Mouse (Mus musculus): Measurements from ENCODE around the gene Ccdc134.

Ccdc134 gene

GRCm38 (mm10) chr15:82148510-82148911, 20.8 kb downstream of the Ccdc134 start:
- in situ Hi-C loops (cut with MboI), result no loop called here

- in situ Hi-C loops (cut with MboI), result no loop called here
Observed at GRCm38 (mm10) chr15:82150042-82150441, 22.3 kb downstream of the Ccdc134 start.

- in situ Hi-C loops (cut with MboI), result no loop called here
Observed at GRCm38 (mm10) chr15:82151176-82151575, 23.5 kb downstream of the Ccdc134 start.

- in situ Hi-C loops (cut with MboI), result no loop called here
Observed at GRCm38 (mm10) chr15:82152022-82152421, 24.3 kb downstream of the Ccdc134 start.

GRCm38 (mm10) chr15:82152435-82152834, 24.7 kb downstream of the Ccdc134 start:
- in situ Hi-C loops (cut with MboI), result no loop called here

GRCm38 (mm10) chr15:82156298-82156697, 28.6 kb downstream of the Ccdc134 start:
- in situ Hi-C loops (cut with MboI), result no loop called here

GRCm38 (mm10) chr15:82156902-82157301, 29.2 kb downstream of the Ccdc134 start:
- in situ Hi-C loops (cut with MboI), result no loop called here

- in situ Hi-C loops (cut with MboI), result no loop called here
Observed at GRCm38 (mm10) chr15:82158243-82159035, 30.7 kb downstream of the Ccdc134 start.

GRCm38 (mm10) chr15:82159471-82159870, 31.7 kb downstream of the Ccdc134 start:
- in situ Hi-C loops (cut with MboI), result no loop called here

- in situ Hi-C loops (cut with MboI), result no loop called here
Observed at GRCm38 (mm10) chr15:82160731-82161640, 33.3 kb downstream of the Ccdc134 start.

GRCm38 (mm10) chr15:82161965-82162600, 34.4 kb downstream of the Ccdc134 start:
- in situ Hi-C loops (cut with MboI), result no loop called here

- in situ Hi-C loops (cut with MboI), result no loop called here
Observed at GRCm38 (mm10) chr15:82163356-82164060, 35.8 kb downstream of the Ccdc134 start.

- in situ Hi-C loops (cut with MboI), result no loop called here
Observed at GRCm38 (mm10) chr15:82164061-82164399, 36.3 kb downstream of the Ccdc134 start.

GRCm38 (mm10) chr15:82164496-82164895, 36.8 kb downstream of the Ccdc134 start:
- in situ Hi-C loops (cut with MboI), result no loop called here

GRCm38 (mm10) chr15:82165332-82166239, 37.9 kb downstream of the Ccdc134 start:
- in situ Hi-C loops (cut with MboI), result no loop called here

GRCm38 (mm10) chr15:82166240-82167100, 38.7 kb downstream of the Ccdc134 start:
- in situ Hi-C loops (cut with MboI), result no loop called here

GRCm38 (mm10) chr15:82167201-82168168, 39.8 kb downstream of the Ccdc134 start:
- in situ Hi-C loops (cut with MboI), result no loop called here

GRCm38 (mm10) chr15:82169671-82170070, 41.9 kb downstream of the Ccdc134 start:
- in situ Hi-C loops (cut with MboI), result no loop called here
